Mouse (Mus musculus) CH12.LX (cell line): Measurements from ENCODE around the gene Ccl26. TPM values are rescaled to one million over a fixed set of nuclear protein-coding genes. Genes with fewer than 3 reads are reported as not detected.

ENCODE experiments used
- DNase-seq: peaks from one replicate; pipeline ENCODE4 v3.0.0-alpha.2; 2013; ENCODE audit errors: extremely low read depth
- H3K27ac ChIP-seq: 2 replicates; pipeline ENCODE4 v1.5.1; 2012; ENCODE audit warnings: low read depth, mild to moderate bottlenecking, control low read depth, moderate library complexity; ENCODE audit not compliant: insufficient read depth
- H3K27me3 ChIP-seq: replicated peaks from 2 replicates; pipeline ENCODE3; 2012; ENCODE audit warnings: inconsistent platforms
- H3K36me3 ChIP-seq, 2 experiments: replicated peaks in 1 of 2; 2 replicates each; pipeline versions ENCODE3 to v1.6.1; 2012; ENCODE audit warnings: inconsistent platforms in 1 of 2, low read length in 1 of 2, mild to moderate bottlenecking in 1 of 2, mixed read lengths in 1 of 2, moderate library complexity in 1 of 2; ENCODE audit not compliant: control insufficient read depth in 1 of 2, insufficient read depth in 1 of 2
- H3K4me1 ChIP-seq, 2 experiments: 2 replicates each; pipeline ENCODE4 v1.6.1; 2012; ENCODE audit warnings: inconsistent platforms in 1 of 2, moderate library complexity in 1 of 2; ENCODE audit not compliant: insufficient read depth in 2 of 2, control insufficient read depth in 1 of 2
- H3K4me2 ChIP-seq: 2 replicates; pipeline ENCODE4 v1.6.1; 2012; ENCODE audit warnings: low read depth, mild to moderate bottlenecking, control low read depth; ENCODE audit not compliant: poor library complexity, insufficient read depth, severe bottlenecking
- H3K4me3 ChIP-seq, 3 experiments: fragments of 150-350 bp in 1 of 3; sonication (generic) in 1 of 3; replicated peaks in 1 of 3; 2 replicates each; pipeline versions ENCODE3 to v1.5.1; 2011 to 2012; ENCODE audit warnings: low read depth in 2 of 3, low read length in 2 of 3, mild to moderate bottlenecking in 2 of 3, moderate library complexity in 2 of 3, control low read depth in 1 of 3, improper control_type of control experiment in 1 of 3, inconsistent platforms in 1 of 3, mixed read lengths in 1 of 3; ENCODE audit not compliant: poor library complexity in 1 of 3
- H3K79me2 ChIP-seq: replicated peaks from 2 replicates; pipeline ENCODE4 v1.6.1; 2012; ENCODE audit warnings: mild to moderate bottlenecking, moderate library complexity; ENCODE audit not compliant: control insufficient read depth, poor library complexity, insufficient read depth, severe bottlenecking; ENCODE audit errors: extremely low read depth
- H3K9ac ChIP-seq: 2 replicates; pipeline ENCODE4 v1.6.1; 2012; ENCODE audit warnings: low read depth, mild to moderate bottlenecking, control low read depth, moderate library complexity; ENCODE audit not compliant: insufficient read depth
- H3K9me3 ChIP-seq: replicated peaks from 2 replicates; pipeline ENCODE3; 2012; ENCODE audit warnings: low read length, inconsistent platforms, mixed read lengths
- BHLHE40 ChIP-seq: IDR thresholded peaks from 2 replicates; pipeline ENCODE4 v1.6.1; 2011; ENCODE audit warnings: mild to moderate bottlenecking, low read depth, low read length, improper control_type of control experiment
- CTCF ChIP-seq, 2 experiments: IDR thresholded peaks in 1 of 2; conservative IDR thresholded peaks in 1 of 2; 2 replicates each; pipeline ENCODE4 v1.5.1; 2011 to 2012; ENCODE audit warnings: low read depth in 2 of 2, low read length in 2 of 2, improper control_type of control experiment in 1 of 2, inconsistent platforms in 1 of 2, mild to moderate bottlenecking in 1 of 2, moderate library complexity in 1 of 2
- EP300 ChIP-seq: IDR thresholded peaks from 2 replicates; pipeline ENCODE4 v1.6.1; 2011; ENCODE audit warnings: low read length, improper control_type of control experiment
- ETS1 ChIP-seq: conservative IDR thresholded peaks from 2 replicates; pipeline ENCODE4 v1.6.1; 2012; ENCODE audit warnings: low read depth, mild to moderate bottlenecking, inconsistent platforms, low read length, improper control_type of control experiment, moderate library complexity
- HCFC1 ChIP-seq: IDR thresholded peaks from 2 replicates; pipeline ENCODE4 v1.6.1; 2012; ENCODE audit warnings: low read depth, mild to moderate bottlenecking, inconsistent platforms, low read length, improper control_type of control experiment
- IRF4 ChIP-seq: IDR thresholded peaks from 2 replicates; pipeline ENCODE4 v1.6.1; 2014; ENCODE audit warnings: low read depth, mild to moderate bottlenecking, inconsistent platforms, low read length, improper control_type of control experiment
- JUN ChIP-seq: IDR thresholded peaks from 2 replicates; pipeline ENCODE4 v1.6.1; 2011; ENCODE audit warnings: low read depth, mild to moderate bottlenecking, low read length, improper control_type of control experiment, moderate library complexity; ENCODE audit not compliant: insufficient read depth
- JUND ChIP-seq: conservative IDR thresholded peaks from 2 replicates; pipeline ENCODE4 v1.6.1; 2011; ENCODE audit warnings: low read depth, low read length, improper control_type of control experiment
- MAX ChIP-seq: IDR thresholded peaks from 2 replicates; pipeline ENCODE4 v1.6.1; 2011; ENCODE audit warnings: low read length, improper control_type of control experiment
- MEF2A ChIP-seq: IDR thresholded peaks from 2 replicates; pipeline ENCODE4 v1.6.1; 2014; ENCODE audit warnings: low read depth, mild to moderate bottlenecking, inconsistent platforms, low read length, improper control_type of control experiment, borderline replicate concordance
- MYC ChIP-seq: IDR thresholded peaks from 2 replicates; pipeline ENCODE4 v1.6.1; 2011; ENCODE audit warnings: low read depth, mild to moderate bottlenecking, improper control_type of control experiment, low read length
- POLR2A ChIP-seq: IDR thresholded peaks from 2 replicates; pipeline ENCODE4 v1.6.1; 2011; ENCODE audit warnings: low read depth, mild to moderate bottlenecking, improper control_type of control experiment, low read length
- POLR2AphosphoS2 ChIP-seq: IDR thresholded peaks from 2 replicates; pipeline ENCODE4 v1.6.1; 2011; ENCODE audit warnings: low read depth, low read length, improper control_type of control experiment
- RAD21 ChIP-seq: IDR thresholded peaks from 2 replicates; pipeline ENCODE4 v1.6.1; 2011; ENCODE audit warnings: low read depth, mild to moderate bottlenecking, low read length, improper control_type of control experiment, moderate library complexity
- SIN3A ChIP-seq: IDR thresholded peaks from 2 replicates; pipeline ENCODE4 v1.6.1; 2012; ENCODE audit warnings: low read length, improper control_type of control experiment, inconsistent platforms
- SMC3 ChIP-seq: IDR thresholded peaks from 2 replicates; pipeline ENCODE4 v1.6.1; 2011; ENCODE audit warnings: low read depth, low read length, improper control_type of control experiment
- ZC3H11A ChIP-seq: IDR thresholded peaks from 2 replicates; pipeline ENCODE4 v1.6.1; 2012; ENCODE audit warnings: low read depth, mild to moderate bottlenecking, inconsistent platforms, low read length, improper control_type of control experiment
- ZKSCAN1 ChIP-seq: IDR thresholded peaks from 2 replicates; pipeline ENCODE4 v1.6.1; 2012; ENCODE audit warnings: low read depth, inconsistent platforms, low read length, improper control_type of control experiment, borderline replicate concordance
- dilution Hi-C: fragments of 300-500 bp; cut with MboI; formaldehyde crosslinking; loops from 2 replicates; pipeline ENCODE4 v1.14.3; 2020; ENCODE audit warnings: low sequenced_read_pairs; ENCODE audit not compliant: extremely low pct_unique_long_range_greater_than_20kb, extremely low pct_ligation_motif_present
- in situ Hi-C: fragments of 300-500 bp; cut with MboI; formaldehyde crosslinking; loops from 3 replicates; pipeline ENCODE4 v1.14.3; 2019; ENCODE audit warnings: low sequenced_read_pairs, low pct_ligation_motif_present, low pct_unique_long_range_greater_than_20kb, mixed read lengths
- polyA plus RNA-seq: library from polyadenylated mRNA; unstranded; fragments of >175 nt; gene quantifications from 2 replicates; pipeline ENCODE4 v1.2.1, GENCODE M21; 2012; ENCODE audit warnings: low read depth; ENCODE audit not compliant: insufficient read length
- total RNA-seq, 2 experiments: library from RNA; depleted of rRNA; stranded (reverse); fragments of 300-350 nt in 1 of 2; fragments of >200 nt in 1 of 2; gene quantifications; 2 replicates each; pipeline ENCODE4 v1.2.3; 2012 to 2014

Ccl26 gene
- total and polyA plus RNA-seq, 3 experiments, result not detected

GRCm38 (mm10) chr5:135529964-135530363 is 33.4 kb downstream of the Ccl26 start:
- H3K9ac ChIP-seq, result no peak overlapping the region
- no peak overlapping the region for H3K4me2 ChIP-seq
- in situ Hi-C loops, result loop anchor here (10.0 kb wide), 1 partner anchor 245 kb away; the partner anchor contains the start of genes Mdh2 and Styxl1
- H3K36me3 ChIP-seq, result no peaks in the 10 kb centered on the region
- no peak overlapping the region for H3K27ac ChIP-seq
- no peak for DNase-seq
- dilution Hi-C loops, result no loop called here
- H3K4me1 ChIP-seq, result peaks cover 7 to 33% of the 10 kb centered on the region in 2 experiments
- H3K9me3 ChIP-seq, result no peaks in the 10 kb centered on the region
- no peaks in the 10 kb centered on the region for H3K79me2 ChIP-seq
- peak overlapping the region in 1 of 3 experiments; percentile 23 for H3K4me3 ChIP-seq
- no peaks in the 10 kb centered on the region for H3K27me3 ChIP-seq
- TF ChIP-seq ETS1 (peak; percentile 31; the same call in 1 of the 2 replicates), HCFC1 (no peak), EP300 (0 out of 2 replicates have a peak, but pooled peaks have one; percentile 17), ZKSCAN1 (no peak), IRF4 (no peak), JUN (no peak), MEF2A (peak; percentile 52; the same call in 1 of the 2 replicates), JUND (no peak)

- H3K27ac ChIP-seq, result no peak overlapping the region
- in situ Hi-C loops, result no loop called here
- H3K4me1 ChIP-seq, result peaks cover 7 to 33% of the 10 kb centered on the region in 2 experiments
- no peak overlapping the region for H3K4me3 ChIP-seq
- H3K27me3 ChIP-seq, result no peaks in the 10 kb centered on the region
- no peaks in the 10 kb centered on the region for H3K9me3 ChIP-seq
- dilution Hi-C loops, result no loop called here
- peak; percentile 38 for DNase-seq
- no peak overlapping the region for H3K4me2 ChIP-seq
- H3K9ac ChIP-seq, result no peak overlapping the region
- peak; percentile 46 to 70 for TF ChIP-seq CTCF (conservative IDR thresholded peaks at IDR 0.05 in 1 of 2, IDR thresholded peaks at IDR 0.05 in 1 of 2; ENCODE audit: low read depth in 2 of 2, low read length in 2 of 2)
- no peak for TF ChIP-seq SIN3A
- TF ChIP-seq MAX, result no peak
- peak; percentile 64 for TF ChIP-seq SMC3
- TF ChIP-seq BHLHE40, result peak; percentile 33; the same call in 1 of the 2 replicates
- TF ChIP-seq RAD21, result peak; percentile 30
- H3K36me3 ChIP-seq, result no peaks in the 10 kb centered on the region
- H3K79me2 ChIP-seq, result no peaks in the 10 kb centered on the region
Observed at GRCm38 (mm10) chr5:135529310-135529709, 34.1 kb downstream of the Ccl26 start.

GRCm38 (mm10) chr5:135527986-135528385 is 35.4 kb downstream of the Ccl26 start:
- no peak for DNase-seq
- H3K27ac ChIP-seq, result no peak overlapping the region

More at GRCm38 (mm10) chr5:135527986-135528385, 35.4 kb downstream of the Ccl26 start:
- Histone ChIP-seq H3K36me3 (no peaks in the 10 kb centered on the region), H3K9me3 (peaks cover 3% of the 10 kb centered on the region), H3K4me2 (no peak overlapping the region), H3K79me2 (no peaks in the 10 kb centered on the region), H3K27me3 (no peaks in the 10 kb centered on the region), H3K9ac (no peak overlapping the region), H3K4me1 (peaks cover 7 to 33% of the 10 kb centered on the region in 2 experiments), H3K4me3 (no peak overlapping the region)
- dilution Hi-C loops (no loop called here), in situ Hi-C loops (no loop called here)
- TF ChIP-seq POLR2AphosphoS2 (no peak), MYC (no peak), EP300 (no peak), ZC3H11A (no peak), POLR2A (no peak)
